Mouse (Mus musculus) cerebellum, adult 11 months (tissue): Measurements from ENCODE around the gene Dhx30.

Source experiments
- DNase-seq: peaks from one replicate; pipeline ENCODE4 v3.0.0; 2022

Gene Dhx30

DNA sequence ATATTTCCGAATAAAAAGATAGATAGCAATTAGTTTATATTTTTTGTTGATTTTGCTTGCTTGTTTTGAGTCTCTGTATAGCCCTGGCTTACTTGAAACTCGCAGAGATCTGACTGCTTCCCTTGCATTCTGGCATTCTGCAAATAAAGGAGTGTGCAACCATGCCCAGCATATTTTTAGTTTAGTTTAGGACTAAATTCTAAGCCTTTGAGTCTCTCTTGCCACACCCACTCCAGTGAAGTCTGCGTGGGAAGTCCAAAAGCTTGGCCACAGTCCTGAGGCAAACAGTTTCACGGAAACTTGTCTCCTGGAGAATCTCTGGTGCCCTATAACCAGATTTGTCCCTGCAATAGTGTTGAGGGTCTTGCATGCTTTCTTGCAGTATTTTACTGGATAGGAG is 73.3 kb downstream of the Dhx30 start:
- DNase-seq: no peak

- DNase-seq: no peak
These were observed 79.1 kb downstream of the Dhx30 start for GRCm38 (mm10) chr9:110038485-110038884.

GRCm38 (mm10) chr9:110037895-110038294 is 79.7 kb downstream of the Dhx30 start:
- no peak for DNase-seq

GRCm38 (mm10) chr9:110035091-110035490 is 82.5 kb downstream of the Dhx30 start:
- no peak for DNase-seq
